In the genomic region with DNA sequence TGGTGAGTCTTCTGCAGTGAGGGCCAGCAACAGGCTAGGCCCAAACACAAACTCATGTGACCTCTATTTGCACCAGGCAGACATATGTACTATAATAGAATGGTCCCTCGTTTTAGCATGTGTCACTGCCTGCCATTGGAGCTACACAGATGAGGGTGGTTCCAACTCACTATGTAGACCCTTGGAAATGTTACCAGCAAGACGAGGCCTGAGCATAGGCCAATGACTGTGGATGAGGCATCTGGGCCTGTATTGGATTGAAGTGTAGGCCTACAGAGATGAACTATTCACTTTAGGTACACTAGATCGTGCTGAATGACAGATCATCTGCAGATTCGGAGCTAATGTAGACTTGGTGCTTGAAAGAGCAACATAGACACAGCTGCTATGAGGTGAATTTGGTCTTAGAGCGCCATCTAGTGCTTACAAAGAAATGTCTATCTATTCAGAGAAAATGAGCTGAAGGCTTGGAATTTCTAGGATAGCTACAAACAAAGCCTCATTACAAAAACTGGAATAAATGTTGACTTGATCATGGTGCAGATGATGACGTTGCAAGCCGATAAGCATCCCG, we compare ENCODE assay signal across 9 mouse cellular contexts.
DNase-seq lines count a peak whose midpoint lies in the region; ATAC-seq and TF ChIP-seq lines count a peak whose summit lies in the region.
"Had no signal": no experiment of that assay in that cellular context is flagged by ENCODE, and none has a peak within 500 bp of the region (broad histone marks: within the 10 kb centered on the region; RNA-seq: fewer than 3 reads in every experiment).

No protein-coding gene starts in this region.

- H3K36me3 ChIP-seq in midbrain, embryonic 13.5 days: no peaks in the 10 kb centered on the region

- H3K27ac ChIP-seq in midbrain, embryonic 13.5 days: no peak overlapping the region

- H3K27me3 ChIP-seq in midbrain, embryonic 13.5 days: no peaks in the 10 kb centered on the region

- ATAC-seq in hematopoietic stem cell, adult 5-6 weeks (replicated peaks in 1 of 2; ENCODE audit: insufficient read depth in 1 of 2, low FRiP score in 2 of 2, low TSS enrichment in 1 of 2, low read depth in 1 of 2, poor library complexity in 2 of 2, severe bottlenecking in 2 of 2): peak; percentile 58 to 67; a peak in 1 of 4 replicates
- ATAC-seq in midbrain, embryonic 13.5 days: peak; percentile 40

- peak; percentile 19; the same call in 1 of the 2 replicates for TF ChIP-seq CTCF in brain, embryonic 14.5 days (IDR thresholded peaks at IDR 0.05; ENCODE audit: borderline replicate concordance, extremely low read depth, insufficient read depth, insufficient read length)

- no peaks in the 10 kb centered on the region for H3K9me3 ChIP-seq in midbrain, embryonic 13.5 days

- no peaks in the 10 kb centered on the region for H3K4me1 ChIP-seq in midbrain, embryonic 13.5 days (replicated peaks)

- WGBS in midbrain, embryonic 13.5 days: 49% methylated on average over 8 of the region's 8 CpGs

- DNase-seq in adrenal gland, adult (ENCODE audit: inconsistent age in 2 of 2, low spot score in 1 of 2): peak; percentile 2 to 62
- no peak for DNase-seq in adrenal gland, postnatal 25 days
- peak; percentile 20 for DNase-seq in layer of hippocampus, adult 9-10 months (ENCODE audit: low spot score)
- no peak for DNase-seq in layer of hippocampus, postnatal 25 days (ENCODE audit: extremely low spot score in 1 of 2, low spot score in 1 of 2)
- peak; percentile 81 for DNase-seq in brain, embryonic 14.5 days (ENCODE audit: low read depth)
- DNase-seq in spleen, postnatal 4 days (ENCODE audit: low spot score in 2 of 2): no peak

- H3K4me2 ChIP-seq in midbrain, embryonic 13.5 days (replicated peaks): no peak overlapping the region

- no peak overlapping the region for H3K9ac ChIP-seq in midbrain, embryonic 13.5 days (replicated peaks)

- H3K4me3 ChIP-seq in midbrain, embryonic 13.5 days (replicated peaks): no peak overlapping the region
- H3K4me3 ChIP-seq: myocyte had no signal

- no peak for TF ChIP-seq POLR2A in brain, embryonic 14.5 days (IDR thresholded peaks at IDR 0.05; ENCODE audit: borderline replicate concordance, extremely low read depth, insufficient read depth, insufficient read length, poor library complexity, severe bottlenecking)

Comparison
In these comparisons a context has a peak if more than half of its experiments do, and no peak if none do; other contexts are left out.
1. DNase-seq: peak in adrenal gland, adult (2 of 2), layer of hippocampus, adult 9-10 months (single experiment) and brain, embryonic 14.5 days (single experiment); none in adrenal gland, postnatal 25 days (single experiment), layer of hippocampus, postnatal 25 days (0 of 2) and spleen, postnatal 4 days (0 of 2).